Mouse (Mus musculus): ENCODE data around the gene Ttc28. TPM values are rescaled to one million over a fixed set of nuclear protein-coding genes. Genes with fewer than 3 reads are reported as not detected.

Gene Ttc28
- total RNA-seq, 2 experiments from 2014 or later: 13.5 to 15.3 TPM

GRCm38 (mm10) chr5:111218111-111218891 is 338.7 kb downstream of the Ttc28 start:
- no peak for DNase-seq
- intact Hi-C loops (cut with DNase I): no loop called here

DNA sequence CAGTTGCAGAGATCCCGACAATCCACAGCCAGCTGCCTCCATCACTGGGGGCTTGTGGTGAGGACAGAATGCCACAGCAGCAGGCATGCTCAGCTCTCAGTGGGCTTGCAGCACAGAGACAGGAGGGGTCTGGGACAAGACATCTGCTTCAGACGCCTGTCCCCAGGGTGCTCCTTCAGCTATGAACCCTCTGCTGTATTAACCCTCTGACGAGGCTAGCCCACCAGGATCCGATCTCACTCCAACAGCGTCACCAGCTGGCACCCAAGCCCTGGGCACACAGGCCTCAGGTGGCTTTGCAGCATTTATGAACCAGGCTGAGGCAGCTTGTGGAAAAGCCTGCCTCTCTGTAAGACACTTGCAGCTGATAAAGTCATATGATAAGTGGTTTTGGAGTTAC is 339.4 kb downstream of the Ttc28 start:
- intact Hi-C loops (cut with DNase I): no loop called here
- DNase-seq: no peak

GRCm38 (mm10) chr5:111220679-111221380 is 341.2 kb downstream of the Ttc28 start:
- intact Hi-C loops (cut with DNase I): no loop called here
- DNase-seq: no peak

GRCm38 (mm10) chr5:111222820-111223219 is 343.2 kb downstream of the Ttc28 start:
- no peak for DNase-seq
- intact Hi-C loops (cut with DNase I): no loop called here

GRCm38 (mm10) chr5:111225306-111225705 is 345.7 kb downstream of the Ttc28 start:
- no peak for DNase-seq
- intact Hi-C loops (cut with DNase I): no loop called here

GRCm38 (mm10) chr5:111226486-111226885 is 346.9 kb downstream of the Ttc28 start:
- intact Hi-C loops (cut with DNase I): no loop called here

DNA sequence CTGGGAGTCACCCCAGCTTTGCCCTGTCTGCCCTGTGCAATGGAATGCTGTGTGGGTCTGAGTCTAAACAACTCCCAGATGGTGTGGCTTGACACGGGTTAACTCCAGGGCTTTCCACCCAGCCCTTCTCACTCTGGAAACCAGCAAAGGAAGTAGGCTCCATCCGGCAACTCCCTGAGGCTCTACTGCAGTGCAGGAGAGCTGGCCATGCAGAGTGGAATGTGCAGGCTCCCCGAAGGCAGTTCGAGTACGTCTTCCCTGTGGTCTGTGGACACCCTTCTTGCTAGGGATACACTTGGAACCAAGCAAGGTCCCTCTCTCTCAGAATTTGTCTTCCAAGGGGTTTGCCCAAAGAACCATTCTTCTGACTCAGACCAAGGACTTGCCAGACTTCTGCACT is 348.2 kb downstream of the Ttc28 start:
- DNase-seq: peak; percentile 46 to 49
- intact Hi-C loops (cut with DNase I): no loop called here

More at GRCm38 (mm10) chr5:111226486-111226885, 346.9 kb downstream of the Ttc28 start:
- DNase-seq: no peak

DNA sequence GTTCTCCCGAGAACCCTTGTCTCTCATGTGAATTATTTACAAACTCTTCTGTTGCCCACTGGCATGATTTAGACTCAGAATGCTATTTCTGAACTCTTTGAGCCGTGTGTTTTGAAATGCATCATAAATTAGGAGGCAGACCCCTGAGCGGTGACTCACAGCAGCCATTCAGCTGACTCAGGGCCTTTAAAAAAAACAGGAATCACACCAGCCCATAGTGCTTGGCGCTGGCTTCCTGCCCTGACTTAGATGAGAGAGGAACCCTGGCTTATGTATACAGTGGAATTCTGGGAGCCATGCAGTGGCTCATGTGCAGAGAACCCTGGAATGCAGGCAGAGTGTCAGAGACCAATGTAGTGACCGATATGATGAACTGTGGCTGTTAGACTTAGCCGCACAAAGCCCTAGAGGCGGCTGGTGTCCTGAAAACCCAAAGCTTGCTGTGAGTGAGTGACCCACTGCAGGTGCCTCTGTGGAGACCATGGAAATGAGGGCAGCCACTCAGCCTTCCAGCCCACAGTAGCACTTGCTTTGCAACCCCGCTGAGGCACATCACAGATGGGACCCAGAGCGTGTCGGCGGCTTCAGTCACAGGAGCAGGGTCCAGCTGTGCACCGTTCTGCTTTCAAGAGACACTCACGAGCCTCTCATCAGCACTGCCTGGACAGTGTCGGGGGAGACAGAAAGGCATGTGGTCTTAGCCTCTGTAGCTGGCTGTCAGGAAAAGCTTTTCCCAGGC is 348.9 kb downstream of the Ttc28 start:
- intact Hi-C loops (cut with DNase I): no loop called here
- DNase-seq: peak in 1 of 2 experiments; percentile 45

GRCm38 (mm10) chr5:111229041-111229394 is 349.4 kb downstream of the Ttc28 start:
- intact Hi-C loops (cut with DNase I): no loop called here
- no peak for DNase-seq

- intact Hi-C loops (cut with DNase I): no loop called here
- DNase-seq: no peak
These were observed 350.1 kb downstream of the Ttc28 start for GRCm38 (mm10) chr5:111229671-111230070.

DNA sequence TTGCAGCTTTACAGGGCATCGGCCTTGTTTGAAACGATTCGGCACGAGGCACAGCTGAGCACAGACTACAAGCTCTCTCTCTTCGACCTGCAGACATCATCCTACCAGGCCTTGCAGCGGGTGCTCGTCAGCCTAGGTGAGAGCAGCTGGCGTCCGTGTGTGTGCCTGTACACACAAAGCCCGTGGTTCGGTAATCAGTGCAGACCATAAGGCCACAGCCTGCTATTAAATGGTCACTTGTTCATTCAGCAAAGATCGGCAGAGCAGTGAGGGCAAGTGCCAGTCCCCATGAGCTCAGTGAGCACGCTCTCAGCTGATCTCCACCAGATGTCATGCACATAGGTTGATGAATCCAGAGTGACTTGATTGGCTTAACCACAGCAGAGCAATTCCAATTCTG is 351.4 kb downstream of the Ttc28 start:
- DNase-seq: no peak
- intact Hi-C loops (cut with DNase I): no loop called here

- no peak for DNase-seq
- intact Hi-C loops (cut with DNase I): no loop called here
These were observed 352.2 kb downstream of the Ttc28 start for GRCm38 (mm10) chr5:111231769-111232168.

GRCm38 (mm10) chr5:111233022-111233709 is 353.6 kb downstream of the Ttc28 start:
- DNase-seq: no peak
- intact Hi-C loops (cut with DNase I): no loop called here

DNA sequence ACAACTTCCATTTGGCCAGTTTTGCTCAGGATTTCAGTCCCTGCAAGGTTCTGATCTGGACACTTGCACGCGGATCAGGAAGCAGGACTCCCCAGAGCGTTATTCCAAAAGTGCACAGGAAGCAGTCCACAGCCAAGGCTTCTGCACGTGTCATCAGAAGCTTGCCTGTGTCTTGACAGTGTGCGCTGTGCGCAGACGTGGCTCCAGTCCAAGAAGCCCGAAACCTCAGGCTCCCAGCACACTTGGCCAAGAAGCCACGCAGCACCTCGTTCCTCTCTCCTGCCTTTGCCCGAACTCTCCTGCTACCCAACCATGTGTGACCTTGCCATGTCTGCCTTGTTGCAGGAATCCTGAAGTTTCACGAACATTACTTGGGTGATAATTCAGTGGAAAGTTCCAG is 355.5 kb downstream of the Ttc28 start:
- intact Hi-C loops (cut with DNase I): no loop called here
- peak; percentile 78 for DNase-seq

GRCm38 (mm10) chr5:111237176-111237636 is 357.6 kb downstream of the Ttc28 start:
- intact Hi-C loops (cut with DNase I): loop anchor here (2.0 kb wide), 1 partner anchor 22 kb away; no protein-coding TSS in a partner anchor
- no peak for DNase-seq

- DNase-seq: no peak
- intact Hi-C loops (cut with DNase I): no loop called here
These were observed 359.6 kb downstream of the Ttc28 start for GRCm38 (mm10) chr5:111239223-111239622.

DNA sequence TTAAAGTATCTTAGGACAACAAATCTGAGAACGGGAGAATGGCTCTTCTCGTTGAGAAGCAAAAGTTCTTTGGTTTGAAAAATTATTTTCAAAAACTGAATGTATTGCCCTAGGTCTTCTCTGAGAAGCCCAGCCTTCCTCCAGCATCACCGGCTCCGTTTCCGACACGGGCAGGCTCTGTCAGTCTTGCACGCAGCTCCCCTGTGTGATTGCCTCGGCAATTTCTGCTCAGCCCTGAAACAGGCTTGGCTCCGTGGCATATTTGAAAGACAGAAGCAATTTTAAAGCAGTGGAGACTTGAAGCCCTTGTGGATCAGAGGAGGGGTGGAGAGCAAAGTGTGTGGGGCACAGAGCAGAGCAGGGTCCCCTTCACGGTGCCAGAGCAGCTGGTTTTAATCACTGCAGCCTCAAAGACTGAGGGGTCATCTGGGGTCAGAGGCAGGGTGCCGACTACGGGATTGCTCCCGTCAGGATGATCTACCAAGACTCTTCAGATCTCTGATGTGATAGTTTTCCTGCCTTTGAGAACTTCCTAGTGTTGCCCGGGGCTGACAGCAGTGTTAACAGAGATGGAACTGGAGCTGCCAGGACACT is 363.9 kb downstream of the Ttc28 start:
- intact Hi-C loops (cut with DNase I): no loop called here
- DNase-seq: no peak

DNA sequence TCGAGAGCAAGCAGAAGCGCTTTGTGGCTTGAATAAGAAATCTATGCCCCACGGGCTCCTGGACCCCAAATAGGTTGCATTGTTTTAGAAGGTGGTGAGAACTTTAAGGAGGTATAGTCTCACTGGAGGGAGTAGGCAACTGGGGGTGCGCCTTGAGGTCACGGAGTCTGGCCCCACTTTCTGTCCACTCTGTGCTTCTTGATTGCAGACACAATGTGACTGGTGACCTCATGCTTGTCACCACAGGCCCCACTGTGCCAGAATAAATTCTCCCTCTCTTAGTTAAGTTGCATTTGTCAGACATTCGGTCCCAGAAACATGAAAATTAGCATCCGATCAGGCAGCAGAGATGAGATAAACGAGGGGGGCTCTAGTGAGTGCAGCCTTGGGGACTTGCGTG is 364.5 kb downstream of the Ttc28 start:
- no peak for DNase-seq
- intact Hi-C loops (cut with DNase I): no loop called here

DNA sequence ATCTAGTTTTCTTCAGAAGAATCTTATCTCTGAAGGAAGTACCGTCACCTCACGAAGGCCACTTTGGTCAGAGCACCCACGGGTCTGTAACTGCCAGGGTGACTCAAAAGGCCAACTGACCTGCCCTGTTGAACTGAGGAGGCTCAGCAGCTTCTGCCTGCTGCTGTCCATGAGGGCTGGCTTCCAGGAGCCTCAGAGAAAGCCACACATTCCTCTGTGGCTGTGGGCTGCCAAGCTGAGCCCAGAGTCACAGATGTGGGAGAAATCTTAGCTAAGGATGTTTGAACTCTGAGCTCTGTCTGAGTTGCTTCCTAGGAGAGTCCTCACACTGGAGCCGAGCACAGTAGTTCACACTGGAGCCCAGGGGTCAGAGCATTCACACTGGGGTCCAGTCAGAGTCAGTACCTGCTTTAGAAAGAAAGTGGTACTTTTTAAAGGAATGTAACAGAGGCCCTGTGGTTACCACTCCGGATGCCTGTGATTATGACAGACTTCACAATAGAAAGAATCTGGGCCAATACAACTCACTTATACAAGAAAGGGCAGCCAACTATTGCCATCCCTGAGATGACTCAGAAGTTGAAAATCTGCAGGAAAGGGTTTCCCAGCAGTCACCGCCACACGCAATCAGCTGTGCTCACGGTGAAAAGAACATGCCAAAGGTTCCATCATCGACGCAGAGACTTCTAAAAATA is 368.1 kb downstream of the Ttc28 start:
- DNase-seq: no peak
- intact Hi-C loops (cut with DNase I): no loop called here

DNA sequence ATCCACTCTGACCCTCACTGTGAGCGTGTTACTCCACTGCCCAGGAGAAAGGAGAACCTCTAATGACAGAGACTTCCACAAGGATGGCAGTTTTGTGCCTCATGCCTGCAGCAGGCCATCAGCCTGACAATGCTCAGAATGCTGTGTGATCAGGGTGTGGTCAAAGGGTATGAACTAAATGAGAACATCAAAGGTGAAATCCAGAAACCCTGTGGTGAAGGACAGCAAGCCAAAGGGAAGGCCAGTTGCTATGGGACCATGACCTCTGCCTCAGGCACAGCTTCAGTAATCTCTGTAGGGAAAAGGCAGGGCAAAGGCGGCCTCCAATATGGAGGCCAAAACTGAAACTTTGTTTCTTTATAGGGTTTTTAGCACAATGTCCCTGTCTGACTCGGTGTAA is 372.5 kb downstream of the Ttc28 start:
- intact Hi-C loops (cut with DNase I): no loop called here
- DNase-seq: no peak

Data from heart, postnatal 36 days (tissue).